Mouse (Mus musculus): ENCODE results near the gene Smarcd1.

GRCm38 (mm10) chr15:99717386-99718334 lies 15.7 kb downstream of the Smarcd1 start, which contains the start of gene Gpd1:
- TF ChIP-seq CTCF (IDR thresholded peaks at IDR 0.05; ENCODE audit: insufficient read depth, low read depth, low read length) = no peak
- TF ChIP-seq POLR2A (IDR thresholded peaks at IDR 0.05; ENCODE audit: insufficient read depth, low read depth, low read length) = peak; percentile 58

Measured in olfactory bulb, adult 2 months (tissue).